ENCODE assay signal across 11 mouse cellular contexts in the genomic region with DNA sequence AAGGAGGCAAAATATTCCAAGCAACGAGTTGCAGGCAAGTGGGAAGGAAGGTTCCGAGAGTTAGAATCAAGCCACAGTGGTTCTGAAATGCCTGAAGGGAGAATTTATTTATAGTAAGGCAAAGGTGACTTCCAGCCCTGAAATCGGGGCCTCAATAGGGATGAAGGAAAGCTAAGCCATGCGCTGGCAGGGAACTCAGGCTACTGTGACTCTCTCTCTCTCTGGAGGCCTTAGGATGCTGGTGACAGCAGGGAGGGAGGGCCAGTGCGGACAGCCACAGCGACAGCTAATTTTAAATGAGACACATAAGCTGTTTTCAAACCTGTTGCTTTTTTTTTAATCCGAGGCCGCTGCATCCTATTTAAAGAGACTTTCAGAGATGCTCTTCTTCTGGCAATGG.
DNase-seq lines count a peak whose midpoint lies in the region; ATAC-seq and TF ChIP-seq lines count a peak whose summit lies in the region.
"Had no signal": no experiment of that assay in that cellular context is flagged by ENCODE, and none has a peak within 500 bp of the region (broad histone marks: within the 10 kb centered on the region; RNA-seq: fewer than 3 reads in every experiment).

No protein-coding gene starts in this region.

- H3K4me2 ChIP-seq in kidney, postnatal 0 days (ENCODE audit: low read length), result no peak overlapping the region
- H3K4me2 ChIP-seq in heart, embryonic 15.5 days, result 0 out of 2 replicates have a peak overlapping the region, but pooled peaks have one; percentile 8
- H3K4me2 ChIP-seq in midbrain, embryonic 14.5 days (ENCODE audit: low read length), result peak overlapping the region; percentile 5; the same call in 1 of the 2 replicates

- 34% methylated on average over 8 of the region's 8 CpGs for WGBS in kidney, postnatal 0 days
- 28% methylated on average over 8 of the region's 8 CpGs for WGBS in heart, embryonic 15.5 days
- WGBS in midbrain, embryonic 14.5 days, result 9% methylated on average over 8 of the region's 8 CpGs

- ATAC-seq in kidney, postnatal 0 days (replicated peaks; ENCODE audit: low FRiP score, low read depth), result no peak
- no peak for ATAC-seq in heart, embryonic 15.5 days (replicated peaks; ENCODE audit: insufficient number of reproducible peaks, insufficient read depth, low FRiP score, low read depth)
- peak; percentile 46; the same call in 1 of the 2 replicates for ATAC-seq in midbrain, embryonic 14.5 days (ENCODE audit: low FRiP score, low TSS enrichment)

- no peaks in the 10 kb centered on the region for H3K9me3 ChIP-seq in kidney, postnatal 0 days (replicated peaks; ENCODE audit: low read length)
- H3K9me3 ChIP-seq in heart, embryonic 15.5 days (replicated peaks), result no peaks in the 10 kb centered on the region
- H3K9me3 ChIP-seq in midbrain, embryonic 14.5 days (ENCODE audit: control insufficient read depth, low read length), result no peaks in the 10 kb centered on the region

- no peak for TF ChIP-seq POLR2A in embryonic fibroblast, embryonic 13.5 days (IDR thresholded peaks at IDR 0.05; ENCODE audit: low read depth, low read length)

- H3K27ac ChIP-seq in kidney, postnatal 0 days, result no peak overlapping the region
- 0 out of 2 replicates have a peak overlapping the region, but pooled peaks have one; percentile 2 for H3K27ac ChIP-seq in embryonic fibroblast, embryonic 13.5 days (ENCODE audit: insufficient read depth, low read length)
- H3K27ac ChIP-seq in heart, embryonic 15.5 days, result peak overlapping the region; percentile 83
- peak overlapping the region; percentile 74 for H3K27ac ChIP-seq in midbrain, embryonic 14.5 days (replicated peaks; ENCODE audit: low read depth, low read length)

- no peak overlapping the region for H3K4me3 ChIP-seq in kidney, postnatal 0 days (replicated peaks; ENCODE audit: low read depth, low read length)
- H3K4me3 ChIP-seq in embryonic fibroblast, embryonic 13.5 days (ENCODE audit: insufficient read depth, low read length), result no peak overlapping the region
- no peak overlapping the region for H3K4me3 ChIP-seq in heart, embryonic 15.5 days
- H3K4me3 ChIP-seq in midbrain, embryonic 14.5 days (replicated peaks; ENCODE audit: low read depth, low read length), result no peak overlapping the region

- no peak overlapping the region for H3K9ac ChIP-seq in kidney, postnatal 0 days (ENCODE audit: low read depth, low read length)
- no peak overlapping the region for H3K9ac ChIP-seq in heart, embryonic 15.5 days
- H3K9ac ChIP-seq in midbrain, embryonic 14.5 days (replicated peaks; ENCODE audit: low read length), result no peak overlapping the region

- no peaks in the 10 kb centered on the region for H3K36me3 ChIP-seq in kidney, postnatal 0 days (ENCODE audit: insufficient read depth, low read length)
- H3K36me3 ChIP-seq in heart, embryonic 15.5 days, result no peaks in the 10 kb centered on the region
- H3K36me3 ChIP-seq in midbrain, embryonic 14.5 days (ENCODE audit: control insufficient read depth, insufficient read depth, low read length), result peaks cover 6% of the 10 kb centered on the region

- DNase-seq in kidney, postnatal 0 days (ENCODE audit: low spot score), result peak; percentile 55
- DNase-seq in kidney, adult 18-20 months, result no peak
- DNase-seq in midbrain, embryonic 14.5 days, result peak; percentile 70
- DNase-seq in cerebellum, adult 11 months, result no peak
- no peak for DNase-seq in layer of hippocampus, adult 8-10 months (ENCODE audit: low spot score in 2 of 2)
- DNase-seq in adrenal gland, adult 18-20 months (ENCODE audit: low spot score in 2 of 2), result no peak
- DNase-seq: adrenal gland, adult 2 months; layer of hippocampus, postnatal 36 days; thymus, postnatal 14 days had no signal

- H3K27me3 ChIP-seq in kidney, postnatal 0 days (ENCODE audit: insufficient read depth, low read length), result no peaks in the 10 kb centered on the region
- H3K27me3 ChIP-seq in heart, embryonic 15.5 days, result no peaks in the 10 kb centered on the region
- H3K27me3 ChIP-seq in midbrain, embryonic 14.5 days (ENCODE audit: control insufficient read depth, insufficient read depth, low read length), result no peaks in the 10 kb centered on the region

- no peak for TF ChIP-seq CTCF in kidney, postnatal 0 days (IDR thresholded peaks at IDR 0.05; ENCODE audit: low read depth)
- TF ChIP-seq CTCF in embryonic fibroblast, embryonic 13.5 days (IDR thresholded peaks at IDR 0.05; ENCODE audit: borderline replicate concordance, insufficient read depth, low read length), result no peak

- H3K4me1 ChIP-seq in kidney, postnatal 0 days (replicated peaks; ENCODE audit: insufficient read depth, low read length), result no peaks in the 10 kb centered on the region
- peaks cover 12% of the 10 kb centered on the region for H3K4me1 ChIP-seq in embryonic fibroblast, embryonic 13.5 days (ENCODE audit: control insufficient read depth, insufficient read depth, low read length)
- peaks cover 45% of the 10 kb centered on the region for H3K4me1 ChIP-seq in heart, embryonic 15.5 days (replicated peaks)
- H3K4me1 ChIP-seq in midbrain, embryonic 14.5 days (ENCODE audit: control insufficient read depth, insufficient read depth, low read length), result peaks cover 21% of the 10 kb centered on the region

Comparison
In these comparisons a context has a peak if more than half of its experiments do, and no peak if none do; other contexts are left out.
1. DNase-seq: peak in kidney, postnatal 0 days (single experiment) and midbrain, embryonic 14.5 days (single experiment); none in kidney, adult 18-20 months (single experiment), cerebellum, adult 11 months (single experiment), layer of hippocampus, adult 8-10 months (0 of 2) and adrenal gland, adult 18-20 months (0 of 2).